Mouse (Mus musculus): ENCODE measurements at regions not wholly inside any gene's neighbourhood (a gene's known extent, or its start where the extent isn't known, plus 50 kb on each side); places are given as distances from the start of the nearest gene placed in this dataset.

- no peak overlapping the region for H3K27ac ChIP-seq (replicated peaks in 1 of 2; ENCODE audit: control insufficient read depth in 1 of 2, insufficient read depth in 1 of 2, low read depth in 2 of 2, low read length in 2 of 2)
- no peak for ATAC-seq (ENCODE audit: insufficient number of reproducible peaks, insufficient read depth, low FRiP score, low read depth)
Observed at GRCm38 (mm10) chr1:155499735-155500134, 58.2 kb upstream of the Acbd6 start.

GRCm38 (mm10) chr1:155502867-155503266, 55.1 kb upstream of the Acbd6 start:
- 76% methylated on average over 10 of the region's 10 CpGs for WGBS
- no peak for ATAC-seq (ENCODE audit: insufficient number of reproducible peaks, insufficient read depth, low FRiP score, low read depth)
- no peak overlapping the region for H3K9ac ChIP-seq (ENCODE audit: low read length)
- H3K27ac ChIP-seq (replicated peaks in 1 of 2; ENCODE audit: control insufficient read depth in 1 of 2, insufficient read depth in 1 of 2, low read depth in 2 of 2, low read length in 2 of 2), result no peak overlapping the region
- no peak overlapping the region for H3K4me3 ChIP-seq (ENCODE audit: control insufficient read depth in 1 of 2, insufficient read depth in 1 of 2, low read depth in 1 of 2, low read length in 2 of 2)
- no peak overlapping the region for H3K4me2 ChIP-seq (ENCODE audit: low read length)
- H3K36me3 ChIP-seq (ENCODE audit: control insufficient read depth, insufficient read depth, low read length), result no peaks in the 10 kb centered on the region
- no peaks in the 10 kb centered on the region for H3K27me3 ChIP-seq (ENCODE audit: control insufficient read depth, insufficient read depth, low read length)
- peaks cover 14 to 25% of the 10 kb centered on the region in 2 experiments for H3K4me1 ChIP-seq (ENCODE audit: control insufficient read depth in 2 of 2, insufficient read depth in 2 of 2, low read length in 2 of 2)
- no peaks in the 10 kb centered on the region for H3K9me3 ChIP-seq (ENCODE audit: control insufficient read depth, low read length)

More at GRCm38 (mm10) chr1:155499735-155500134, 58.2 kb upstream of the Acbd6 start:
- Histone ChIP-seq H3K36me3 (ENCODE audit: control insufficient read depth, insufficient read depth, low read length) (no peaks in the 10 kb centered on the region), H3K9me3 (ENCODE audit: control insufficient read depth, low read length) (no peaks in the 10 kb centered on the region), H3K4me1 (ENCODE audit: control insufficient read depth in 2 of 2, insufficient read depth in 2 of 2, low read length in 2 of 2) (peaks cover 5 to 12% of the 10 kb centered on the region in 2 experiments), H3K27me3 (ENCODE audit: control insufficient read depth, insufficient read depth, low read length) (no peaks in the 10 kb centered on the region), H3K9ac (ENCODE audit: low read length) (no peak overlapping the region), H3K4me3 (ENCODE audit: control insufficient read depth in 1 of 2, insufficient read depth in 1 of 2, low read depth in 1 of 2, low read length in 2 of 2) (no peak overlapping the region), H3K4me2 (ENCODE audit: low read length) (no peak overlapping the region)
- 79% methylated on average over 1 of the region's 1 CpGs for WGBS

- no peak overlapping the region for H3K4me3 ChIP-seq (ENCODE audit: control insufficient read depth in 1 of 2, insufficient read depth in 1 of 2, low read depth in 1 of 2, low read length in 2 of 2)
- peak; percentile 88 for ATAC-seq (ENCODE audit: insufficient number of reproducible peaks, insufficient read depth, low FRiP score, low read depth)
- H3K4me1 ChIP-seq (ENCODE audit: control insufficient read depth in 2 of 2, insufficient read depth in 2 of 2, low read length in 2 of 2), result peaks cover 14 to 25% of the 10 kb centered on the region in 2 experiments
- H3K9me3 ChIP-seq (ENCODE audit: control insufficient read depth, low read length), result no peaks in the 10 kb centered on the region
- peak overlapping the region; percentile 24 for H3K4me2 ChIP-seq (ENCODE audit: low read length)
- H3K9ac ChIP-seq (ENCODE audit: low read length), result no peak overlapping the region
- peak overlapping the region; percentile 95 to 97 for H3K27ac ChIP-seq (replicated peaks in 1 of 2; ENCODE audit: control insufficient read depth in 1 of 2, insufficient read depth in 1 of 2, low read depth in 2 of 2, low read length in 2 of 2)
- H3K36me3 ChIP-seq (ENCODE audit: control insufficient read depth, insufficient read depth, low read length), result no peaks in the 10 kb centered on the region
- 7% methylated on average over 12 of the region's 12 CpGs for WGBS
- no peaks in the 10 kb centered on the region for H3K27me3 ChIP-seq (ENCODE audit: control insufficient read depth, insufficient read depth, low read length)
Observed at GRCm38 (mm10) chr1:155504581-155505328, 53.2 kb upstream of the Acbd6 start.

GRCm38 (mm10) chr1:155505361-155506077, 52.4 kb upstream of the Acbd6 start:
- Histone ChIP-seq H3K27ac (replicated peaks in 1 of 2; ENCODE audit: control insufficient read depth in 1 of 2, insufficient read depth in 1 of 2, low read depth in 2 of 2, low read length in 2 of 2) (peak overlapping the region; percentile 95 to 97), H3K4me1 (ENCODE audit: control insufficient read depth in 2 of 2, insufficient read depth in 2 of 2, low read length in 2 of 2) (peaks cover 14 to 25% of the 10 kb centered on the region in 2 experiments), H3K9me3 (ENCODE audit: control insufficient read depth, low read length) (no peaks in the 10 kb centered on the region), H3K27me3 (ENCODE audit: control insufficient read depth, insufficient read depth, low read length) (no peaks in the 10 kb centered on the region), H3K4me2 (ENCODE audit: low read length) (peak overlapping the region; percentile 24), H3K4me3 (ENCODE audit: control insufficient read depth in 1 of 2, insufficient read depth in 1 of 2, low read depth in 1 of 2, low read length in 2 of 2) (no peak overlapping the region), H3K36me3 (ENCODE audit: control insufficient read depth, insufficient read depth, low read length) (no peaks in the 10 kb centered on the region), H3K9ac (ENCODE audit: low read length) (no peak overlapping the region)
- ATAC-seq (ENCODE audit: insufficient number of reproducible peaks, insufficient read depth, low FRiP score, low read depth), result no peak
- WGBS, result 49% methylated on average over 6 of the region's 6 CpGs

All from heart, embryonic 14.5 days (tissue).